Mouse (Mus musculus): ENCODE data around the gene Il4i1. TPM values are rescaled to one million over a fixed set of nuclear protein-coding genes. Genes with fewer than 3 reads are reported as not detected.

Il4i1 gene
- 1 to 10 TPM; 1.5 to 1.7 TPM for total RNA-seq (2023)

DNA sequence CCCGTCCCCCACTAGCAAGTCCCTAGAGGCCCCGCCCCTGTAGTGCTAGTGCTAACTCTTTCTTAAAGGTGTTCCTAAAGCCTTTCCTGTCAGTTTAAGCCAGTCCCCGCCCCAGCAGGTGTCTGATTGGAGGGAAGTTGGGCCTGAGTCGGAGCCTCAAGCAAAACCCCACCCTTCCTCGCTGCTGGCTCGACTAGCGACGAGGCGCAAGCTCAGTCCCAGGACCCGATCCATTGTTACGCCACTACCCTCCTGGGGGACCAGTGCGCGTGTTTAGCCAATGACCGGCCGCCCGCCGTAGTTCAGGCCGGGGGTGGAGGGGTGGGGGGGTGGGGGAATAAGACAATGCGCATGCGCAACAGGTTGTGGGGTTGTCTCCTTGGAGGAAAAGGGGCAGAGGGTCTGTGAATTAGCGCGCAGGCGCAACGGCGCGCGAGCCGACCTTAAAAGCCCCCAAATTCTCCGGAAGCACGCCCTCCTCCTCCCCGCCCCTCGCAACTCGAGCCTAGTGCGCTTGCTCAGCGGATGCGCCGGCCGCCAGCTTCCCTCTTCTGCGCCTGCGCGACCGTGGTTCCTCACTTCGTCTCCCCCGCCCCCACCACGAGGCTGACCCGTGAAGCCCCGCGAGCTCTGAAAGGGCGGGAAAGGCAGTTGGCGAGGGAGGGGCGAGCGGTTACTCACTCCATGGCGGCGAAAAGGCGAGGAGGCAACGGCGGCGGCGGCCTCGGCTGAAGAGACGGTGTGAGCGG lies at the start of gene Il4i1, which contains the start of gene Nup62:
Il4i1 (plus strand) TSS at position 667 of the 749 bp plus-strand sequence.
Nup62 (plus strand) TSS at position 368 of the 749 bp plus-strand sequence.

DNA sequence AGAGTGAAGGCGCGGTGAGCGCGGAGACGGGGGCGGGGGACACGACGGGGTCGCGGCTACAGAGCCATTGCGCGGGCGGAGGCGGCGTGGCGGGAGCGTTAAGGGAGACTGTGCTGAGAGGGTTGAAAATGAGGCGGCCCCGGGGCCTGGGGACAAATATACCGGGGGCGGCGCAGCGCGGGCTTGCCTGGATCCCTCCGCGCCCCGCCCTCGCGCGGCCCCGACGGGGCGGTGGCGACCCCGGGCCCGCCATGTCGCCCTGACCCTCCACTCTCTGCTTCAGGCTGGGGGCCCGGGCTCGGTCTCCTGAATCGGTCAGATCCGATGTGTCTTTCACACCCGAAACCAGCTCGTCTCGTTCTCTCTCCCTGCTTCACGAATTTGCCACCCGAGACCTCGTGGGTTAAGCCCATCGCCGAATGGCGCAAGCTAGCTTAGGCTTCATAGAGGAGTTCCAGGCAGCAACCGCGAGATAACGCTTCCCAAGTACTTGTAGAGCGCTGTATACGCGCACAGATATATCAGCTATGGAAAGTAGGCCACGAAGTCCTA lies 359 bp downstream of the Il4i1 start, which contains the start of gene Atf5:
Atf5 (minus strand) TSS at position 189 of the 552 bp plus-strand sequence.

DNA sequence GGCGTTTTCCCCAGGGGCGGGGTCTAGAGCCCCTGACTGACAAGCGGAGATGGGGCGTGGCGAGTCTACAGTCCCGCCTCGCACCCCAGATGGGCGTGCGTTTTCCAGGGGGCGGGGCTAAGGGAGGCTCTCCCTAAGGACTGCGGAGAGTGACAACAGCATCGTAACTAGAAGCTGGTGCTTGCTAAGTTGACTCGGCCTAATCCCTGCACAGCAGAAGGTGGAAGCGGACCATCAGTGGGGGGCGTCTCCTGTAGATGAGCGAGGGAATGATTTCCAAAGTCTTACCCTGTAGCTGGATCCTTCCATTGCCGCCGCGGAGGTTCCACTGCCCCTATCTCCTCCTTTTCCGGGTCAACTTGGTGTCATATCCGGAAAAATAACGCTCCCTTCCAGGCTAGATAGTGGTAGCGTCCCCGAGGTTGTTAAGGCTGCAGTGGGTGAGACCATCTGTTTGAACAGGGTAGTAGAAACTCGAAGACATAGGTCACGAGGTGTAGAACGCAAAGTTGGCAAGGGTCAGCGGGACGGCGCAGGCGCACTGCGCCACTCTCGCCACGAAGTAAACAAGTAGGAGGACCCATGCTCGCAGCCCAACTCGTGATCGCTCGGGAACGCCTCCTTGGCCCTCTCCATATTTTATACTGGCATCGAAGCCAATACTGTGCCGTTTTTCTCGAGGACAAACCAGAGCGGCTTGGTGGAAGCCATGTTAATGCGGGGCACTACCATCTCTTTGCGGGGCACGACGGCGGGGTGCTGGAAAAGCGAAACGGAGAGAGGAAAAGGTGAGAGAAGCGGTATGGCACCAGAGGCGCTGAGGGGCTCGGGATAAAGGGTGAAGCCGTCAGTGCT lies 32.6 kb downstream of the Il4i1 start, which contains the start of the genes Akt1s1 and Tbc1d17:
Akt1s1 (plus strand) TSS at position 431 of the 855 bp plus-strand sequence.
Tbc1d17 (minus strand) TSS at position 519 of the 855 bp plus-strand sequence.

DNA sequence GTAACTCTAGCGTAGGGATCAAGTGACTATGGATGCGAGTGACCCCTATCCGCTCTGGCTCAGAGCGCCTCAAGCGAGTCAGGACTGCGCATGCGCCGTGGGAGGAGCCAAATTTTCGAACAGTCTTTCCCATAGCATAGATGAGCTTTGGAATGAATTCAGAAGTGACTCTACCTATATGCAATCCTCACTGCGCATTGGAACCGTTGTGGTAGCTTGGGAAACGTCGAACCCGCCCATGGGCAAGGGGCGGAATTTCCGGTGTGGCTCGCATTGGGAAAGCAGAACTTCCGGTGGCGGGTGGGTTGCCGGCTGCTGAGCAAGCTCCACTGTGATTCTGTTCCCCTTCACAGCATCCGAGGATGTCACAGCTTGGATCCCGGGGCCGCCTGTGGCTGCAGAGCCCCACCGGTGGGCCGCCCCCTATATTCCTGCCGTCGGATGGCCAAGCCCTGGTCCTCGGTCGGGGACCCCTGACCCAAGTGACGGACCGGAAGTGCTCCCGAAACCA lies 40.9 kb downstream of the Il4i1 start, which contains the start of gene Pnkp:
Pnkp (plus strand) TSS at position 98 of the 511 bp plus-strand sequence.

DNA sequence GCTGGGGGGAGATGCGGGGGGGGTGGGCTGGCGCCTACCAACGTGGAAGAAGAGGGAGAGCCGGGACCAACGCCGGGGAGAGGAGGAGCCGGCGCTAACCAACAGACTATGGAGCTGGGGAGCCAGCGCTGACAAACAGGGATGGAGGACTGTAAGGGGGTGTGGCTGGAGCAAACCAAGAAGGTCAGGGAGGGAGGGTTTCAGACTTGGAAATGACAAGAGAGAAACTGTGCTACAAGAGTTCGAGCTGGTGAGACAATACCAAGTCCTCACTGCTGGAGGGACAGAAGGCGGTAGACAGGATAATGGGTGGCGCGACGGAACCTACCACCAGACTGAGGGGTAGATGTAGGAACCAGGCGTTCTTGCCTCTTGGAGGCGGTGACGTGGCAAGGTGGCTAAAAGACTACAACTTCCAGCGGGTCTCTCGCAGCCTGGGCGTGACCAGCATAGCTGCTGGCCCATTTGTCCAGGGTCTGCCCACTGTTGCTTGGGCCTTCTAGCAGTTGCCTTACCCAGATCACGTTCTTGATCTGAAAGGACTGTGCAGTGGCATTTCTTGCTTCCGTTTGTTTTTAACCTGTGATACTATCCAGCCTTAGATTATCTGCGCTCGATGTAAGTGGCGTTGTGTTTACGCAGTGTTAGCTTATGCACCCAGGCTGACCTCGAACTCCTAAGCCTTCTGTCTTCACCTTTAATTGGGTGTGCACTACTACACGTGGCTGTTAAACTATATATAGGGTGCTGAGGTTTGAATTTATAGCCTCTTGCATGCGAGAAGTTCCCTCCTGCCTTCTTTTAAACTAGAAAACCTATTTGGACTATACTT lies 53.7 kb downstream of the Il4i1 start, which contains the start of gene Ptov1:
Ptov1 (minus strand) TSS at position 92 of the 832 bp plus-strand sequence.

Other genes starting within 250 kb of the Il4i1 start
- 100 to 1,000 TPM; 142 to 164 TPM for gene Napsa, start 244.0 kb upstream of the Il4i1 start, total RNA-seq (2023)
- gene Kcnc3, start 225.7 kb upstream of the Il4i1 start, total RNA-seq (2023) = under 1 TPM; 0.64 to 0.75 TPM
- not detected for gene Myh14, start 145.5 kb upstream of the Il4i1 start, total RNA-seq (2023)
- not detected for gene Izumo2, start 107.6 kb upstream of the Il4i1 start, total RNA-seq (2023)
- 10 to 100 TPM; 49.7 to 52.8 TPM for gene Vrk3, start 68.0 kb upstream of the Il4i1 start, total RNA-seq (2023)
- gene Zfp473, start 65.3 kb upstream of the Il4i1 start, total RNA-seq (2023) = 1 to 10 TPM; 1.4 to 1.9 TPM
- 10 to 100 TPM; 44.3 to 53.6 TPM for gene Nup62, start 299 bp upstream of the Il4i1 start, total RNA-seq (2023)
- gene Atf5, start 271 bp downstream of the Il4i1 start, total RNA-seq (2023) = 1 to 10 TPM; 5.6 to 6.6 TPM
- 10 to 100 TPM; 13.9 to 17.4 TPM for gene Akt1s1, start 32.6 kb downstream of the Il4i1 start, total RNA-seq (2023)
- gene Tbc1d17, start 32.7 kb downstream of the Il4i1 start, total RNA-seq (2023) = 10 to 100 TPM; 33.5 to 33.6 TPM
- 100 to 1,000 TPM; 379 to 392 TPM for gene Pnkp, start 40.8 kb downstream of the Il4i1 start, total RNA-seq (2023)
- 10 to 100 TPM; 33.3 to 35.2 TPM for gene Ptov1, start 53.4 kb downstream of the Il4i1 start, total RNA-seq (2023)
- gene Med25, start 76.3 kb downstream of the Il4i1 start, total RNA-seq (2023) = 10 to 100 TPM; 36.7 to 44.1 TPM
- gene Fuz, start 79.7 kb downstream of the Il4i1 start, total RNA-seq (2023) = 1 to 10 TPM; 5.7 to 7.4 TPM
- gene Ap2a1, start 113.1 kb downstream of the Il4i1 start, total RNA-seq (2023) = 10 to 100 TPM; 70.1 to 74.6 TPM
- gene Tsks, start 126.8 kb downstream of the Il4i1 start, total RNA-seq (2023) = not detected
- under 1 TPM; 0.53 to 0.85 TPM for gene Cpt1c, start 158.5 kb downstream of the Il4i1 start, total RNA-seq (2023)
- gene Prmt1, start 170.2 kb downstream of the Il4i1 start, total RNA-seq (2023) = 10 to 100 TPM; 74.9 to 80.6 TPM
- 10 to 100 TPM; 63.0 to 71.9 TPM for gene Irf3, start 181.3 kb downstream of the Il4i1 start, total RNA-seq (2023)
- 10 to 100 TPM in 1 of 2 experiments, 1 to 10 TPM in 1; 8.8 to 18.8 TPM for gene Bcl2l12, start 182.3 kb downstream of the Il4i1 start, total RNA-seq (2023)
- 10 to 100 TPM; 61.1 to 62.1 TPM for gene Scaf1, start 200.0 kb downstream of the Il4i1 start, total RNA-seq (2023)
- gene Rras, start 201.6 kb downstream of the Il4i1 start, total RNA-seq (2023) = 10 to 100 TPM; 14.9 to 17.0 TPM
- gene Prr12, start 236.5 kb downstream of the Il4i1 start, total RNA-seq (2023) = 10 to 100 TPM; 22.3 to 25.8 TPM
- 10 to 100 TPM; 29.1 to 38.1 TPM for gene Nosip, start 246.0 kb downstream of the Il4i1 start, total RNA-seq (2023)
- 10 to 100 TPM; 17.4 to 19.6 TPM for gene Prrg2, start 246.3 kb downstream of the Il4i1 start, total RNA-seq (2023)